Mouse (Mus musculus) liver, adult 2 months (tissue): ENCODE measurements around the gene Ugt1a9.
"Not testable (repeated sequence)": the region's sequence is repeated elsewhere in the genome, so short reads cannot be mapped to it uniquely, and the experiment has no call there.

Source experiments
- CTCF ChIP-seq: fragments of 200-500 bp; IDR thresholded peaks from 2 replicates; pipeline ENCODE4 v1.5.1; 2011; ENCODE audit warnings: low read depth, low read length, control low read depth
- POLR2A ChIP-seq: fragments of 200-500 bp; IDR thresholded peaks from 2 replicates; pipeline ENCODE4 v1.6.1; 2011; ENCODE audit warnings: low read length, control low read depth; ENCODE audit not compliant: insufficient read depth; ENCODE audit errors: extremely low read depth

DNA sequence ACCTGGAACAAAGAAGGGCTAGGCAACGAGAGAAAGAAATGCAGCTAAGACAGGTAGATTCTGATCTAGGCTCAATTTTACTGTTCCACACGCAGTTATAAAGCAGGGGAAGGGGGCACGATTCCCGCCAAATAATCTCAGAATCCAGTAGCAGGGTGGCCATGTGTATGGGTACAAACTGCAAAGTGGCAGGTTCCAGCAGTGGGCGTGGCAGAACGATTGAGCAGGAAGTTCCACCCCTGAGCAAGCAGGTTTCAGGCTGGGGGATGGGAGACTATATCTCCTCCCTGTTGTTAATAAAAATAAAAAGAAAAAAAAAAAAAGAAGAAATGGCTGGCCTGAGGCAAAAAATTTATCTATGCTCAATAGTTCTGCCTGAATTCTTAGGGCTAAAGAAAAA lies 42.2 kb downstream of the Ugt1a9 start:
- not testable (repeated sequence) for TF ChIP-seq CTCF, POLR2A
